Mouse (Mus musculus) mammary gland, adult 2 months (tissue): ENCODE measurements around the gene Ncln. TPM values are rescaled to one million over a fixed set of nuclear protein-coding genes. Genes with fewer than 3 reads are reported as not detected.

Experiments
- polyA plus RNA-seq: library from polyadenylated mRNA; depleted of rRNA; stranded (reverse); fragments of >200 nt; gene quantifications from 2 replicates; pipeline ENCODE4 v1.2.3, GENCODE M21; 2012; ENCODE audit warnings: low replicate concordance; rRNA removed

Ncln gene
- polyA plus RNA-seq = 236 and 320 TPM in 2 replicates

GRCm38 (mm10) chr10:81496264-81496901 lies at the start of gene Ncln:
TSS of gene Ncln (minus strand) at chr10:81496392.

GRCm38 (mm10) chr10:81545161-81545747 lies 49.1 kb upstream of the Ncln start, which contains the start of gene Gna11:
TSS of gene Gna11 (minus strand) at chr10:81545190.

GRCm38 (mm10) chr10:81524051-81524605 lies 27.9 kb upstream of the Ncln start, which contains the start of gene Gna15:
TSS of gene Gna15 (minus strand) at chr10:81524225.

GRCm38 (mm10) chr10:81500032-81500431 lies 3.8 kb upstream of the Ncln start, which contains the start of gene S1pr4:
TSS of gene S1pr4 (minus strand) at chr10:81500132.

GRCm38 (mm10) chr10:81482533-81482889 lies 13.7 kb downstream of the Ncln start, which contains the start of gene Celf5:
TSS of gene Celf5 (minus strand) at chr10:81482709.

GRCm38 (mm10) chr10:81455181-81455895 lies 40.9 kb downstream of the Ncln start, which contains the start of gene Nfic:
TSS of gene Nfic (minus strand) at chr10:81455635.

Other genes with a start within 250 kb of the Ncln start
- 6.9 and 12.2 TPM in 2 replicates for gene Matk, start 243.5 kb downstream of the Ncln start, polyA plus RNA-seq
- gene Mrpl54, start 229.5 kb downstream of the Ncln start, polyA plus RNA-seq = 46.1 and 120 TPM in 2 replicates
- 145 and 166 TPM in 2 replicates for gene Apba3, start 229.4 kb downstream of the Ncln start, polyA plus RNA-seq
- 12.5 and 27.1 TPM in 2 replicates for gene Tjp3, start 204.8 kb downstream of the Ncln start, polyA plus RNA-seq
- gene Pip5k1c, start 203.4 kb downstream of the Ncln start, polyA plus RNA-seq = 84.9 and 118 TPM in 2 replicates
- gene Cactin, start 175.3 kb downstream of the Ncln start, polyA plus RNA-seq = 19.2 and 33.9 TPM in 2 replicates
- gene Tbxa2r, start 167.7 kb downstream of the Ncln start, polyA plus RNA-seq = 14.6 and 42.3 TPM in 2 replicates
- 1.7 and 2.7 TPM in 2 replicates for gene Gipc3, start 153.1 kb downstream of the Ncln start, polyA plus RNA-seq
- gene Hmg20b, start 145.9 kb downstream of the Ncln start, polyA plus RNA-seq = 70.7 and 162 TPM in 2 replicates
- gene Mfsd12, start 138.9 kb downstream of the Ncln start, polyA plus RNA-seq = 37.3 and 90.2 TPM in 2 replicates
- 2.6 and 5.7 TPM in 2 replicates for gene 4930404N11Rik, start 130.6 kb downstream of the Ncln start, polyA plus RNA-seq
- gene Fzr1, start 117.9 kb downstream of the Ncln start, polyA plus RNA-seq = 84.0 and 94.3 TPM in 2 replicates
- gene Dohh, start 112.0 kb downstream of the Ncln start, polyA plus RNA-seq = 66.9 and 127 TPM in 2 replicates
- gene Gm48551, start 111.9 kb downstream of the Ncln start, polyA plus RNA-seq = 3.2 and 4.8 TPM in 2 replicates
- 2.1 and 6.3 TPM in 2 replicates for gene Gm48552, start 107.4 kb downstream of the Ncln start, polyA plus RNA-seq
- gene Smim24, start 103.3 kb downstream of the Ncln start, polyA plus RNA-seq = 10.4 and 14.3 TPM in 2 replicates
- 88.5 and 97.0 TPM in 2 replicates for gene Nfic, start 40.8 kb downstream of the Ncln start, polyA plus RNA-seq
- 1.4 and 1.9 TPM in 2 replicates for gene Celf5, start 13.7 kb downstream of the Ncln start, polyA plus RNA-seq
- 35.7 and 113 TPM in 2 replicates for gene S1pr4, start 3.7 kb upstream of the Ncln start, polyA plus RNA-seq
- gene Gna15, start 27.8 kb upstream of the Ncln start, polyA plus RNA-seq = 9.0 and 15.1 TPM in 2 replicates
- gene Gna11, start 48.8 kb upstream of the Ncln start, polyA plus RNA-seq = 97.4 and 105 TPM in 2 replicates
- 1,888 and 2,130 TPM in 2 replicates for gene Aes, start 63.1 kb upstream of the Ncln start, polyA plus RNA-seq
- 72.2 and 90.1 TPM in 2 replicates for gene Tle2, start 78.2 kb upstream of the Ncln start, polyA plus RNA-seq
- 21.3 and 22.7 TPM in 2 replicates for gene Tle6, start 104.7 kb upstream of the Ncln start, polyA plus RNA-seq
- gene BC025920, start 109.9 kb upstream of the Ncln start, polyA plus RNA-seq = 1.1 and 2.0 TPM in 2 replicates
- gene Sirt6, start 131.4 kb upstream of the Ncln start, polyA plus RNA-seq = 32.5 and 57.4 TPM in 2 replicates
- gene Ankrd24, start 132.1 kb upstream of the Ncln start, polyA plus RNA-seq = 44.5 and 55.5 TPM in 2 replicates
- 0.17 and 0.60 TPM in 2 replicates for gene Gm10778, start 152.7 kb upstream of the Ncln start, polyA plus RNA-seq
- 0.29 TPM in 1 of 2 replicates, not detected in the other for gene Zfp433, start 208.4 kb upstream of the Ncln start, polyA plus RNA-seq